Mouse (Mus musculus) myocyte (in vitro differentiated cells): Measurements from ENCODE around the gene Rrp36. TPM values are rescaled to one million over a fixed set of nuclear protein-coding genes. Genes with fewer than 3 reads are reported as not detected.
A peak's percentile ranks its signal among the peaks of the same experiment; 100 is the strongest.

ENCODE experiments used
- H3K27me3 ChIP-seq: one replicate; pipeline ENCODE4 v1.6.1; 2011; ENCODE audit not compliant: control insufficient read depth, insufficient read depth, insufficient read length
- H3K36me3 ChIP-seq: one replicate; pipeline ENCODE4 v1.6.1; 2011; ENCODE audit not compliant: control insufficient read depth, insufficient read depth
- H3K4me2 ChIP-seq: one replicate; pipeline ENCODE4 v1.6.1; 2011; ENCODE audit warnings: low read depth, control low read depth
- H3K4me3 ChIP-seq: one replicate; pipeline ENCODE4 v1.5.1; 2011; ENCODE audit warnings: mild to moderate bottlenecking, control low read depth, moderate library complexity
- H3K79me2 ChIP-seq: one replicate; pipeline ENCODE4 v1.6.1; 2011; ENCODE audit not compliant: control insufficient read depth, insufficient read depth
- H3ac ChIP-seq: one replicate; pipeline ENCODE4 v1.6.1; 2011; ENCODE audit not compliant: control insufficient read depth, insufficient read length
- CEBPB ChIP-seq: IDR thresholded peaks from 2 replicates; pipeline ENCODE4 v1.6.1; 2011; ENCODE audit warnings: mild to moderate bottlenecking, moderate library complexity; ENCODE audit not compliant: poor library complexity, insufficient read depth, severe bottlenecking
- E2F4 ChIP-seq: IDR thresholded peaks from one replicate; pipeline ENCODE4 v1.6.1; 2011; ENCODE audit warnings: mild to moderate bottlenecking, control low read depth, moderate library complexity; ENCODE audit not compliant: insufficient read depth
- MAX ChIP-seq: IDR thresholded peaks from one replicate; pipeline ENCODE4 v1.6.1; 2011; ENCODE audit warnings: low read depth, mild to moderate bottlenecking, control low read depth
- MYOD1 ChIP-seq, 3 experiments: IDR thresholded peaks; one replicate each; pipeline ENCODE4 v1.6.1; 2011; ENCODE audit warnings: control low read depth in 2 of 3, low read depth in 2 of 3, mild to moderate bottlenecking in 2 of 3, moderate library complexity in 1 of 3; ENCODE audit not compliant: insufficient read length in 2 of 3, control insufficient read depth in 1 of 3
- MYOG ChIP-seq, 3 experiments: IDR thresholded peaks; one replicate each; pipeline ENCODE4 v1.6.1; 2011; ENCODE audit warnings: control low read depth in 2 of 3, low read depth in 2 of 3, mild to moderate bottlenecking in 2 of 3; ENCODE audit not compliant: insufficient read length in 2 of 3, control insufficient read depth in 1 of 3, insufficient read depth in 1 of 3
- POLR2A ChIP-seq: IDR thresholded peaks from one replicate; pipeline ENCODE4 v1.6.1; 2011; ENCODE audit warnings: low read depth, mild to moderate bottlenecking, control low read depth, moderate library complexity; ENCODE audit not compliant: insufficient read length
- POLR2AphosphoS2 ChIP-seq: IDR thresholded peaks from one replicate; pipeline ENCODE4 v1.6.1; 2011; ENCODE audit warnings: low read depth, control low read depth; ENCODE audit not compliant: insufficient read length
- REST ChIP-seq: IDR thresholded peaks from one replicate; pipeline ENCODE4 v1.6.1; 2011; ENCODE audit warnings: mild to moderate bottlenecking, control low read depth, moderate library complexity; ENCODE audit not compliant: insufficient read depth, insufficient read length
- SRF ChIP-seq: IDR thresholded peaks from one replicate; pipeline ENCODE4 v1.6.1; 2011; ENCODE audit warnings: low read depth; ENCODE audit not compliant: control insufficient read depth, insufficient read length
- TCF12 ChIP-seq: IDR thresholded peaks from one replicate; pipeline ENCODE4 v1.6.1; 2011; ENCODE audit warnings: mild to moderate bottlenecking, control low read depth; ENCODE audit not compliant: poor library complexity, insufficient read depth, severe bottlenecking
- TCF3 ChIP-seq: IDR thresholded peaks from one replicate; pipeline ENCODE4 v1.6.1; 2011; ENCODE audit warnings: low read depth, control low read depth; ENCODE audit not compliant: insufficient read length
- USF1 ChIP-seq: IDR thresholded peaks from one replicate; pipeline ENCODE4 v1.6.1; 2011; ENCODE audit warnings: low read depth, mild to moderate bottlenecking, control low read depth, moderate library complexity
- polyA plus RNA-seq: library from polyadenylated mRNA; unstranded; fragments of >200 nt; fragmentation: generic; extraction: Trizol; gene quantifications from one replicate; pipeline ENCODE4 v1.2.1, GENCODE M21; 2012; ENCODE audit warnings: missing spikeins

The Rrp36 gene
- polyA plus RNA-seq, 1 experiment = 45.8 TPM

DNA sequence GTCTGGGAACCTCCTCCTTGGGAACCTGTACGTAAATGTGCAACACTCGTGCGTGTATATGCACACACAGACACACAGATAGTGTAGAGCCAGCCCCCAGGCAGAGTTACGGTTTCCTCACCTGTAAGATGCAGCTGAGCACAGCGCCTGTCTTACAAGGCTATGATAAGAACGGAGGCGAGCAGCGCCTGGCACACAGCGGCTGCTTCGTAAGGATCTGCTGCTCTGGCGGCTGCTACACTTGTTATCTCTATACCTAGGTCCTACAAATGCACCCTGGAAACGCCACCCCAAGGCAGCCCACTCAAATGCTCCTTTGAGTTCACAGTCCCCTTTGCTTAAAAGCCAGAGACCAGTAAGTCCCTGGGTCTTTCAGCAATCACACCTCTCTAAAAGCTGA is 16.5 kb upstream of the Rrp36 start:
- H3K4me3 ChIP-seq = no peak overlapping the region
- peaks cover 7% of the 10 kb centered on the region for H3K36me3 ChIP-seq
- H3K4me2 ChIP-seq = no peak overlapping the region
- no peak overlapping the region for H3ac ChIP-seq
- no peaks in the 10 kb centered on the region for H3K27me3 ChIP-seq
- peaks cover 6% of the 10 kb centered on the region for H3K79me2 ChIP-seq
- TF ChIP-seq SRF = no peak
- no peak for TF ChIP-seq E2F4
- no peak for TF ChIP-seq TCF3
- TF ChIP-seq MYOD1 (IDR thresholded peaks at IDR 0.05; ENCODE audit: control insufficient read depth in 1 of 3, insufficient read length in 2 of 3, low read depth in 2 of 3) = no peak
- TF ChIP-seq POLR2A = no peak
- TF ChIP-seq CEBPB = no peak
- TF ChIP-seq MAX = no peak
- no peak for TF ChIP-seq REST
- no peak for TF ChIP-seq TCF12
- TF ChIP-seq USF1 = no peak
- no peak for TF ChIP-seq MYOG (IDR thresholded peaks at IDR 0.05; ENCODE audit: control insufficient read depth in 1 of 3, insufficient read depth in 1 of 3, insufficient read length in 2 of 3, low read depth in 2 of 3)
- TF ChIP-seq POLR2AphosphoS2 = no peak

- no peak overlapping the region for H3K4me2 ChIP-seq
- no peak overlapping the region for H3K4me3 ChIP-seq
- H3ac ChIP-seq = no peak overlapping the region
- no peaks in the 10 kb centered on the region for H3K27me3 ChIP-seq
- peaks cover 9% of the 10 kb centered on the region for H3K79me2 ChIP-seq
- TF ChIP-seq MYOG (IDR thresholded peaks at IDR 0.05; ENCODE audit: control insufficient read depth in 1 of 3, insufficient read depth in 1 of 3, insufficient read length in 2 of 3, low read depth in 2 of 3) (no peak), POLR2AphosphoS2 (peak; percentile 16)
- peaks cover 19% of the 10 kb centered on the region for H3K36me3 ChIP-seq
Observed at GRCm38 (mm10) chr17:46685913-46686312, 11.8 kb upstream of the Rrp36 start.

GRCm38 (mm10) chr17:46682654-46683389 is 8.7 kb upstream of the Rrp36 start:
- Histone ChIP-seq H3K4me2 (no peak overlapping the region), H3K27me3 (no peaks in the 10 kb centered on the region), H3ac (no peak overlapping the region), H3K36me3 (peaks cover 19% of the 10 kb centered on the region), H3K79me2 (peaks cover 27% of the 10 kb centered on the region), H3K4me3 (peak overlapping the region; percentile 94)
- TF ChIP-seq SRF = no peak
- TF ChIP-seq POLR2A = no peak
- peak; percentile 56 for TF ChIP-seq POLR2AphosphoS2
- no peak for TF ChIP-seq REST
- TF ChIP-seq MAX = no peak

DNA sequence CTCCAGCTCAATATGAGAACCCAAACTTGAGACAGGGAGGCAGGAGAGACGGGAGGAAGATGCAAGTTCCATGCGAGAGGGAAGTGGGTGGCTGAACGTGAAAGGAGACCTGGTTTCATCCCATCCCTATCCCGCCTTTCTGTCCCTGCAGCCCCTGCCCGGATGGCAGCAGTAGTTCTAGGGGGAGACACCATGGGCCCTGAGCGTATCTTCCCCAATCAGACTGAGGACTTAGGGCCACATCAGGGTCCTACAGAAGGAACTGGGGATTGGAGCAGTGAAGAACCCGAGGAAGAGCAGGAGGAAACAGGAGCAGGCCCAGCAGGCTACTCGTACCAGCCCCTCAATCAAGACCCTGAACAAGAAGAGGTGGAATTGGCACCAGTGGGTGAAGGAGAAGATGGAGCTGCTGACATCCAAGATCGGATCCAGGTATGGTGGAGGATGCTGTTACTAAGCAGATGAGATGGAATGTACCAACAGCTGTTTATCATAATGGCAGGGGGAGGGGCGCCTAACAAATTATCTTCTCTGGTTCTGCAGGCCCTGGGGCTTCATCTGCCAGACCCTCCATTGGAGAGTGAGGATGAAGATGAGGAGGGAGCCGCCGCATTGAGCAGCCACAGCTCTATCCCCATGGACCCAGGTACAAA is 7.4 kb upstream of the Rrp36 start:
- peak overlapping the region; percentile 94 for H3K4me3 ChIP-seq
- peak overlapping the region; percentile 95 for H3K4me2 ChIP-seq
- TF ChIP-seq MYOG (IDR thresholded peaks at IDR 0.05; ENCODE audit: control insufficient read depth in 1 of 3, insufficient read depth in 1 of 3, insufficient read length in 2 of 3, low read depth in 2 of 3) (no peak), USF1 (no peak), TCF12 (no peak), POLR2AphosphoS2 (no peak), SRF (no peak), MAX (no peak), MYOD1 (IDR thresholded peaks at IDR 0.05; ENCODE audit: control insufficient read depth in 1 of 3, insufficient read length in 2 of 3, low read depth in 2 of 3) (no peak), E2F4 (no peak), REST (no peak), CEBPB (no peak), TCF3 (no peak), POLR2A (no peak)
- H3K27me3 ChIP-seq = no peaks in the 10 kb centered on the region
- peak overlapping the region; percentile 66 for H3ac ChIP-seq
- peaks cover 23% of the 10 kb centered on the region for H3K36me3 ChIP-seq
- peaks cover 27% of the 10 kb centered on the region for H3K79me2 ChIP-seq

GRCm38 (mm10) chr17:46680760-46681373 is 6.7 kb upstream of the Rrp36 start, which contains the start of gene Klhdc3:
Gene Klhdc3, minus strand, starts transcription at chr17:46680914.
- peak within 1 kb of the TSS; percentile 66 for H3ac ChIP-seq
- no peak for TF ChIP-seq REST
- no peak for TF ChIP-seq TCF3
- no peak for TF ChIP-seq TCF12
- no peak for TF ChIP-seq MAX
- peak; percentile 61 for TF ChIP-seq POLR2A
- TF ChIP-seq POLR2AphosphoS2 = peak; percentile 48
- no peak for TF ChIP-seq MYOG (IDR thresholded peaks at IDR 0.05; ENCODE audit: control insufficient read depth in 1 of 3, insufficient read depth in 1 of 3, insufficient read length in 2 of 3, low read depth in 2 of 3)
- TF ChIP-seq USF1 = peak; percentile 11
- TF ChIP-seq CEBPB = 0 out of 2 replicates have a peak, but pooled peaks have one; percentile 23
- no peak for TF ChIP-seq E2F4
- H3K4me3 ChIP-seq = peak within 1 kb of the TSS; percentile 94
- peaks cover 23% of the 10 kb centered on the region for H3K36me3 ChIP-seq
- peak within 1 kb of the TSS; percentile 95 for H3K4me2 ChIP-seq
- no peaks in the 10 kb centered on the region for H3K27me3 ChIP-seq
- H3K79me2 ChIP-seq = peaks cover 27% of the 10 kb centered on the region
